ENCODE assay signal across 14 mouse cellular contexts in genomic region chr14:121145291-121145690, GRCm38 (mm10).
A peak's percentile ranks its signal among the peaks of the same experiment; 100 is the strongest.
DNase-seq lines count a peak whose midpoint lies in the region; ATAC-seq and TF ChIP-seq lines count a peak whose summit lies in the region.
"Had no signal": no experiment of that assay in that cellular context is flagged by ENCODE, and none has a peak within 500 bp of the region (broad histone marks: within the 10 kb centered on the region; RNA-seq: fewer than 3 reads in every experiment).

No protein-coding gene starts in this region.

- no peak for TF ChIP-seq CTCF in liver, adult 2 months (IDR thresholded peaks at IDR 0.05; ENCODE audit: low read depth, low read length)
- no peak for TF ChIP-seq CTCF in small intestine, adult 2 months (IDR thresholded peaks at IDR 0.05; ENCODE audit: extremely low read depth, insufficient read length, insufficient replicate concordance, low read depth, low read length)

- no peak for DNase-seq in heart, adult 18-20 months
- DNase-seq in liver, adult 2 months (ENCODE audit: extremely low read depth, low read depth, low spot score): peak; percentile 62
- no peak for DNase-seq in liver
- no peak for DNase-seq in adrenal gland, adult 2 months
- no peak for DNase-seq in adrenal gland, postnatal 14 days
- DNase-seq: cerebellum, adult 11-12 months; right cerebral cortex, postnatal 14 days had no signal

- peak overlapping the region; percentile 38; the same call in 1 of the 2 replicates for H3K9ac ChIP-seq in heart, embryonic 13.5 days
- peak overlapping the region; percentile 28 for H3K9ac ChIP-seq in liver, adult 2 months (ENCODE audit: low read depth, low read length)
- H3K9ac ChIP-seq in kidney, embryonic 14.5 days (ENCODE audit: low read depth, low read length): no peak overlapping the region
- H3K9ac ChIP-seq: limb, embryonic 12.5 days had no signal

- H3K9me3 ChIP-seq in heart, embryonic 13.5 days: no peaks in the 10 kb centered on the region
- H3K9me3 ChIP-seq in kidney, embryonic 14.5 days (ENCODE audit: control insufficient read depth, low read length): no peaks in the 10 kb centered on the region
- H3K9me3 ChIP-seq: limb, embryonic 12.5 days; megakaryocyte, embryonic 14.5 days had no signal

- no peak overlapping the region for H3K4me3 ChIP-seq in heart, embryonic 13.5 days
- H3K4me3 ChIP-seq in liver, adult 2 months (ENCODE audit: insufficient read depth, low read depth, low read length): peak overlapping the region; percentile 13
- H3K4me3 ChIP-seq in kidney, embryonic 14.5 days (ENCODE audit: low read length): peak overlapping the region; percentile 0
- H3K4me3 ChIP-seq in small intestine, adult 2 months (ENCODE audit: low read depth, low read length): no peak overlapping the region
- H3K4me3 ChIP-seq: erythroblast, embryonic 14.5 days; limb, embryonic 12.5 days; megakaryocyte, embryonic 14.5 days had no signal

- H3K27ac ChIP-seq in heart, embryonic 13.5 days (replicated peaks): peak overlapping the region; percentile 51; the same call in 1 of the 2 replicates
- peak overlapping the region; percentile 68 for H3K27ac ChIP-seq in liver, adult 2 months (replicated peaks; ENCODE audit: insufficient read depth, low read depth, low read length)
- peak overlapping the region; percentile 61 for H3K27ac ChIP-seq in kidney, embryonic 14.5 days (ENCODE audit: low read depth, low read length)
- 0 out of 2 replicates have a peak overlapping the region, but pooled peaks have one; percentile 14 for H3K27ac ChIP-seq in small intestine, adult 2 months (ENCODE audit: insufficient read depth, low read depth, low read length)
- H3K27ac ChIP-seq: limb, embryonic 12.5 days had no signal

- 44% methylated on average over 3 of the region's 3 CpGs for WGBS in heart, embryonic 13.5 days
- WGBS in liver, adult 2 months: 19% methylated on average over 3 of the region's 3 CpGs
- 46% methylated on average over 3 of the region's 3 CpGs for WGBS in kidney, embryonic 14.5 days
- 24% methylated on average over 3 of the region's 3 CpGs for WGBS in small intestine, adult 2 months

- no peaks in the 10 kb centered on the region for H3K27me3 ChIP-seq in heart, embryonic 13.5 days (replicated peaks)
- no peaks in the 10 kb centered on the region for H3K27me3 ChIP-seq in liver, adult 2 months (ENCODE audit: control insufficient read depth, insufficient read depth, low read length)
- H3K27me3 ChIP-seq in kidney, embryonic 14.5 days (ENCODE audit: control insufficient read depth, insufficient read depth, low read length): no peaks in the 10 kb centered on the region
- H3K27me3 ChIP-seq in small intestine, adult 2 months (ENCODE audit: control insufficient read depth, insufficient read depth, low read length): no peaks in the 10 kb centered on the region
- H3K27me3 ChIP-seq: limb, embryonic 12.5 days; megakaryocyte, embryonic 14.5 days had no signal

- H3K4me1 ChIP-seq in heart, embryonic 13.5 days: peaks cover 68% of the 10 kb centered on the region
- H3K4me1 ChIP-seq in liver, adult 2 months (ENCODE audit: control insufficient read depth, insufficient read depth, low read length): peaks cover 38% of the 10 kb centered on the region
- peaks cover 35% of the 10 kb centered on the region for H3K4me1 ChIP-seq in kidney, embryonic 14.5 days (ENCODE audit: control insufficient read depth, insufficient read depth, low read length)
- H3K4me1 ChIP-seq in small intestine, adult 2 months (ENCODE audit: control insufficient read depth, insufficient read depth, insufficient read length, low read length): peaks cover 14% of the 10 kb centered on the region; the same call in 1 of the 2 replicates
- H3K4me1 ChIP-seq: megakaryocyte, embryonic 14.5 days had no signal

- H3K36me3 ChIP-seq in heart, embryonic 13.5 days: no peaks in the 10 kb centered on the region
- no peaks in the 10 kb centered on the region for H3K36me3 ChIP-seq in liver, adult 2 months (ENCODE audit: control insufficient read depth, insufficient read depth, low read length)
- H3K36me3 ChIP-seq in kidney, embryonic 14.5 days (ENCODE audit: control insufficient read depth, insufficient read depth, low read length): no peaks in the 10 kb centered on the region
- H3K36me3 ChIP-seq in small intestine, adult 2 months (ENCODE audit: control insufficient read depth, insufficient read depth, low read length): no peaks in the 10 kb centered on the region
- H3K36me3 ChIP-seq: G1E had no signal

- H3K79me2 ChIP-seq in liver, adult 2 months (ENCODE audit: control insufficient read depth, insufficient read depth, low read length): 0 out of 2 replicates have a peak, but pooled peaks cover 2% of the 10 kb centered on the region

- peak overlapping the region; percentile 49 for H3K4me2 ChIP-seq in heart, embryonic 13.5 days
- peak overlapping the region; percentile 11 for H3K4me2 ChIP-seq in kidney, embryonic 14.5 days (replicated peaks; ENCODE audit: low read depth, low read length)
- H3K4me2 ChIP-seq: limb, embryonic 12.5 days had no signal

- ATAC-seq in heart, embryonic 13.5 days (ENCODE audit: extremely low read depth, insufficient number of reproducible peaks, low FRiP score, low TSS enrichment): no peak
- ATAC-seq in kidney, embryonic 14.5 days (ENCODE audit: low FRiP score, low TSS enrichment): 0 out of 2 replicates have a peak, but pooled peaks have one; percentile 4

- TF ChIP-seq POLR2A in liver, adult 2 months (IDR thresholded peaks at IDR 0.05; ENCODE audit: extremely low read depth, insufficient read depth, low read length): no peak
- TF ChIP-seq POLR2A in small intestine, adult 2 months (IDR thresholded peaks at IDR 0.05; ENCODE audit: low read depth, low read length): no peak

Comparison
In these comparisons a context has a peak if more than half of its experiments do, and no peak if none do; other contexts are left out.
1. H3K27ac ChIP-seq: peak in every context shown above with its lines; median percentile 68 in liver, adult 2 months; 61 in kidney, embryonic 14.5 days; 51 in heart, embryonic 13.5 days; 14 in small intestine, adult 2 months.
2. H3K4me3 ChIP-seq: peak in liver, adult 2 months (single experiment) and kidney, embryonic 14.5 days (single experiment); none in heart, embryonic 13.5 days (single experiment) and small intestine, adult 2 months (single experiment).